Mouse (Mus musculus) lung, postnatal 0 days (tissue): ENCODE data around the gene Homer2. TPM values are rescaled to one million over a fixed set of nuclear protein-coding genes. Genes with fewer than 3 reads are reported as not detected.

Experiments
- ATAC-seq: fragments of 200-750 bp; cut with Nextera tagmentation; 2 replicates; pipeline ENCODE4 v1.8.0; 2017; ENCODE audit warnings: moderate library complexity
- DNase-seq: peaks from one replicate; pipeline ENCODE4 v3.0.0-alpha.2; 2016; ENCODE audit warnings: low spot score
- H3K27ac ChIP-seq: fragments of 300-500 bp; sonication (generic); 2 replicates; pipeline ENCODE4 v1.5.1; 2014; ENCODE audit warnings: antibody characterized with exemption, mild to moderate bottlenecking, low read length, mixed read lengths
- H3K27me3 ChIP-seq: fragments of 300-500 bp; sonication (generic); replicated peaks from 2 replicates; pipeline ENCODE4 v1.6.1; 2014; ENCODE audit warnings: low read length, mixed read lengths; ENCODE audit not compliant: insufficient read depth
- H3K36me3 ChIP-seq: fragments of 300-500 bp; sonication (generic); 2 replicates; pipeline ENCODE4 v1.6.1; 2014; ENCODE audit warnings: low read length, mixed read lengths; ENCODE audit not compliant: insufficient read depth
- H3K4me1 ChIP-seq: fragments of 300-500 bp; sonication (generic); 2 replicates; pipeline ENCODE4 v1.6.1; 2014; ENCODE audit warnings: antibody characterized with exemption, low read depth, low read length, mixed read lengths; ENCODE audit not compliant: insufficient read depth
- H3K4me2 ChIP-seq: fragments of 300-500 bp; sonication (generic); replicated peaks from 2 replicates; pipeline ENCODE4 v1.6.1; 2014; ENCODE audit warnings: low read depth, mild to moderate bottlenecking, low read length, moderate library complexity, mixed read lengths
- H3K4me3 ChIP-seq: fragments of 300-500 bp; sonication (generic); 2 replicates; pipeline ENCODE4 v1.5.1; 2014; ENCODE audit warnings: low read depth, low read length
- H3K9ac ChIP-seq: fragments of 300-500 bp; sonication (generic); replicated peaks from 2 replicates; pipeline ENCODE4 v1.6.1; 2014; ENCODE audit warnings: low read depth, mild to moderate bottlenecking
- H3K9me3 ChIP-seq: fragments of 300-500 bp; sonication (generic); 2 replicates; pipeline ENCODE4 v1.6.1; 2016; ENCODE audit warnings: low read length, mixed read lengths
- CTCF ChIP-seq: IDR thresholded peaks from 2 replicates; pipeline ENCODE4 v1.5.1; 2016; ENCODE audit warnings: antibody characterized with exemption, mild to moderate bottlenecking
- EP300 ChIP-seq: IDR thresholded peaks from 2 replicates; pipeline ENCODE4 v1.6.1; 2016; ENCODE audit warnings: antibody characterized with exemption, mild to moderate bottlenecking, control low read depth
- WGBS: fragments of 180-500 bp; shearing (Covaris S2); extraction: QIAGEN DNeasy Blood & Tissue Kit; methylation state at CpG from one replicate; pipeline ENCODE4 v1.1.7; 2014; 5-methylcytosine and 5-hydroxymethylcytosine counted together
- polyA plus RNA-seq: library from polyadenylated mRNA; unstranded; fragments of >200 nt; fragmentation: Nextera tagmentation; extraction: Ambion mirVana; gene quantifications from 2 replicates; pipeline ENCODE4 v1.2.1, GENCODE M21; 2015

Gene Homer2
- polyA plus RNA-seq, 1 experiment from 2014 or later, result 16.8 TPM

- no peak overlapping the region for H3K27ac ChIP-seq
- no peaks in the 10 kb centered on the region for H3K27me3 ChIP-seq
- WGBS, result 71% methylated on average over 8 of the region's 8 CpGs
- H3K36me3 ChIP-seq, result no peaks in the 10 kb centered on the region
- ATAC-seq (no peak), DNase-seq (no peak)
- TF ChIP-seq CTCF, result no peak
- no peak for TF ChIP-seq EP300
- no peaks in the 10 kb centered on the region for H3K9me3 ChIP-seq
- no peak overlapping the region for H3K4me2 ChIP-seq
- H3K4me1 ChIP-seq, result no peaks in the 10 kb centered on the region; the same call in 1 of the 2 replicates
- H3K9ac ChIP-seq, result no peak overlapping the region
- no peak overlapping the region for H3K4me3 ChIP-seq
These were observed 18.1 kb downstream of the Homer2 start for GRCm38 (mm10) chr7:81689116-81689681.

DNA sequence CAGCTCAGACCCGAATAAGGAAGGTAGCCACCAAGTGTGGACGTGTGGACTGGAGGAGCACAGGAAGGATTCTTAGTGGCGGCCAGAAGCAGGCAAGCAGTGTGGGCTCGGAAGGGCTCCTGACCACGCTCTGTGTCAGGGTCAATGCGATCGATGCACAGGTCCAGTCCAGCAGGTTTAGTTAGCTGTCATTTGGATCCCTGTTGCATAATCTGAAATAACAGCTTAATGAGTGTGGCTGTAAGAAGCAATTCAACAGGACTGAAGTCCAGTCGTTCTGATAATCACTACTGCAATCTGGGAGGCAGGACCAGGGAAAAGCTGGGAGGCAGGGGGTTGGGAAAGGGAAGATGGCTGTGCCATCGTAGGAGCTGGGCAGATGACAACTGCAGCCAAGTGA, 18.9 kb downstream of the Homer2 start:
- DNase-seq (no peak), ATAC-seq (no peak)
- no peaks in the 10 kb centered on the region for H3K9me3 ChIP-seq
- no peaks in the 10 kb centered on the region for H3K27me3 ChIP-seq
- no peak for TF ChIP-seq EP300
- TF ChIP-seq CTCF, result no peak
- WGBS, result 65% methylated on average over 9 of the region's 9 CpGs
- H3K9ac ChIP-seq, result no peak overlapping the region
- H3K36me3 ChIP-seq, result no peaks in the 10 kb centered on the region
- no peak overlapping the region for H3K27ac ChIP-seq
- H3K4me2 ChIP-seq, result no peak overlapping the region
- no peak overlapping the region for H3K4me3 ChIP-seq
- H3K4me1 ChIP-seq, result no peaks in the 10 kb centered on the region; the same call in 1 of the 2 replicates

DNA sequence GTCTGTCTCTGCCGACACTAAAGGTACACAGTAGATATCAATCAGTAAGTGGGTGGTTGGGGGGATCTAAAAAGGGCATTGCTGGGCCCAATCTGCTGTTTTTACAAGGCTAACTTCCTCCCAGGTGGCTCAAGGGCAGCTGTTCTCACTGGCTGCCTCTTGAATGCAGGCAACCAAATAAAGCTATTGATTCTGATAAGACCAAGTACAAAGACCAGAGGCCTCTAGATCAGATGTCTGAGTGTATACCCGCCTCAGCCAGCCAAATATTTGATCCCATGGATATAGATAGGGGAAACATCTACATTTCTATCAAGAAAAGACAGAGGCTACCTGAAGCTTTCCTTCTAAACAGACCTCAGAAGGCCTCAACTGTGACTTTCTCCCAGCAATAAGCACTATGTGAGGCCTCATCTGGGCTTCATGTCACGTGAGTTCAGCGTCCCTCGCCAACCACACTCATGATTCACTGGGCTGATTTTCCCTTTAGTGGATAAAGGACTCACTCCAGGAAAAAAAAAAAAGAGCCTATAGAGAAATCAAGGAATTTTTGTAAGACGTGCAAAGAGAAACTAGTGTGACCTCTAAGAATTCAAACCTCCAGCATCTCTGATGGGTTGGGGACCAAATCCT, 19.5 kb downstream of the Homer2 start:
- Histone ChIP-seq H3K27ac (no peak overlapping the region), H3K4me1 (no peaks in the 10 kb centered on the region; the same call in 1 of the 2 replicates), H3K9me3 (no peaks in the 10 kb centered on the region), H3K27me3 (no peaks in the 10 kb centered on the region), H3K9ac (no peak overlapping the region), H3K36me3 (no peaks in the 10 kb centered on the region), H3K4me3 (no peak overlapping the region), H3K4me2 (no peak overlapping the region)
- TF ChIP-seq EP300, result no peak
- TF ChIP-seq CTCF, result no peak
- WGBS, result 64% methylated on average over 6 of the region's 6 CpGs
- ATAC-seq, result no peak
- no peak for DNase-seq

GRCm38 (mm10) chr7:81685375-81685774, 22.0 kb downstream of the Homer2 start:
- no peaks in the 10 kb centered on the region for H3K27me3 ChIP-seq
- H3K4me2 ChIP-seq, result no peak overlapping the region
- H3K9me3 ChIP-seq, result no peaks in the 10 kb centered on the region
- H3K4me3 ChIP-seq, result no peak overlapping the region
- WGBS, result 64% methylated on average over 7 of the region's 7 CpGs
- DNase-seq (no peak), ATAC-seq (no peak)
- H3K4me1 ChIP-seq, result no peaks in the 10 kb centered on the region; the same call in 1 of the 2 replicates
- TF ChIP-seq CTCF, result no peak
- no peak for TF ChIP-seq EP300
- H3K9ac ChIP-seq, result no peak overlapping the region
- H3K27ac ChIP-seq, result no peak overlapping the region
- no peaks in the 10 kb centered on the region for H3K36me3 ChIP-seq

- no peaks in the 10 kb centered on the region for H3K27me3 ChIP-seq
- DNase-seq (no peak), ATAC-seq (no peak)
- H3K4me3 ChIP-seq, result no peak overlapping the region
- no peaks in the 10 kb centered on the region for H3K36me3 ChIP-seq
- WGBS, result 60% methylated on average over 7 of the region's 7 CpGs
- no peaks in the 10 kb centered on the region for H3K9me3 ChIP-seq
- H3K4me1 ChIP-seq, result no peaks in the 10 kb centered on the region; the same call in 1 of the 2 replicates
- no peak overlapping the region for H3K4me2 ChIP-seq
- H3K9ac ChIP-seq, result no peak overlapping the region
- TF ChIP-seq EP300 (no peak), CTCF (no peak)
- H3K27ac ChIP-seq, result no peak overlapping the region
These were observed 23.4 kb downstream of the Homer2 start for GRCm38 (mm10) chr7:81683779-81684422.

DNA sequence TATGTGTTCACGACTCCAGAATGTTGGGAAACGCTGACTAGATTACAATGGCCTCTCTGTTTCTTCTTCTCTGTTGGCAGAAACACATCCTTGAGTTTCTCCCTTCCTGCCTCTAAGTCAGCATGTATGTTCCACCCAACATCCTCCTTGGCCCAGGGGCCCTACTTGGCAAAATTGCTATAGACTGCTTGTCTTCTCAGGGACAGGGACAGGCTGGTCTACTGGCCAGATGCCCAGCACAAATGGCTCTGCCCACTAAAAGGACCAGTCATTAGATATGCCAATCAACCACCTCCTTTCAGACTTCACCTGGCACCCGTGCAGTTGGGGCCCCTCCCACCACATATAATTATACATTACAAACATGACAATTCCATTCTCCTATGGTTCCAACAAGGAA, 25.9 kb downstream of the Homer2 start:
- Histone ChIP-seq H3K9ac (no peak overlapping the region), H3K27ac (no peak overlapping the region), H3K4me2 (no peak overlapping the region), H3K9me3 (no peaks in the 10 kb centered on the region), H3K4me1 (no peaks in the 10 kb centered on the region; the same call in 1 of the 2 replicates), H3K36me3 (no peaks in the 10 kb centered on the region), H3K4me3 (no peak overlapping the region), H3K27me3 (no peaks in the 10 kb centered on the region)
- ATAC-seq (no peak), DNase-seq (no peak)
- TF ChIP-seq CTCF (no peak), EP300 (no peak)
- 59% methylated on average over 3 of the region's 3 CpGs for WGBS
